Comparison of ENCODE assay signal across 10 mouse cellular contexts in genomic region chr8:91154564-91154963, GRCm38 (mm10). TPM values are rescaled to one million over a fixed set of nuclear protein-coding genes. Genes with fewer than 3 reads are reported as not detected.
DNase-seq lines count a peak whose midpoint lies in the region; ATAC-seq and TF ChIP-seq lines count a peak whose summit lies in the region.
"Had no signal": no experiment of that assay in that cellular context is flagged by ENCODE, and none has a peak within 500 bp of the region (broad histone marks: within the 10 kb centered on the region; RNA-seq: fewer than 3 reads in every experiment).

No protein-coding gene starts in this region.

- DNase-seq in right cerebral cortex, postnatal 14 days: peak; percentile 18
- no peak for DNase-seq in right cerebral cortex, postnatal 36 days (ENCODE audit: low spot score in 2 of 2)
- DNase-seq in liver, postnatal 0 days: peak; percentile 37
- peak; percentile 67 for DNase-seq in testis, postnatal 10 days (ENCODE audit: low spot score)
- no peak for DNase-seq in left cerebral cortex, adult 8-10 months (ENCODE audit: low spot score in 2 of 2)
- DNase-seq in frontal cortex, postnatal 14 days (ENCODE audit: low spot score in 2 of 2): no peak
- DNase-seq in cerebellum, adult 9-10 months: no peak
- DNase-seq: heart, postnatal 36 days had no signal

- peak; percentile 16; the same call in 1 of the 2 replicates for TF ChIP-seq CTCF in bone marrow macrophage, adult 2 months (IDR thresholded peaks at IDR 0.05; ENCODE audit: low read depth, low read length)
- peak; percentile 46 for TF ChIP-seq CTCF in liver, postnatal 0 days (IDR thresholded peaks at IDR 0.05; ENCODE audit: low read depth)

- H3K4me3 ChIP-seq in bone marrow macrophage, adult 2 months (ENCODE audit: insufficient read depth, low read length): no peak overlapping the region
- no peak overlapping the region for H3K4me3 ChIP-seq in liver, postnatal 0 days (ENCODE audit: low read depth, low read length)
- H3K4me3 ChIP-seq: lung, embryonic 15.5 days had no signal

- no peak for ATAC-seq in liver, postnatal 0 days

- H3K27me3 ChIP-seq in liver, postnatal 0 days (ENCODE audit: insufficient read depth, low read length): no peaks in the 10 kb centered on the region
- H3K27me3 ChIP-seq: lung, embryonic 15.5 days had no signal

- H3K36me3 ChIP-seq in liver, postnatal 0 days (replicated peaks; ENCODE audit: insufficient read depth, low read length): no peaks in the 10 kb centered on the region
- H3K36me3 ChIP-seq: lung, embryonic 15.5 days had no signal

- H3K4me1 ChIP-seq in bone marrow macrophage, adult 2 months (ENCODE audit: control insufficient read depth, insufficient read depth, low read length): peaks cover 9% of the 10 kb centered on the region
- no peaks in the 10 kb centered on the region for H3K4me1 ChIP-seq in liver, postnatal 0 days (ENCODE audit: insufficient read depth)
- H3K4me1 ChIP-seq: lung, embryonic 15.5 days had no signal

- no peak overlapping the region for H3K9ac ChIP-seq in liver, postnatal 0 days (replicated peaks)
- H3K9ac ChIP-seq: lung, embryonic 15.5 days had no signal

- no peak for TF ChIP-seq EP300 in liver, postnatal 0 days (IDR thresholded peaks at IDR 0.05; ENCODE audit: low read depth)

- 56% methylated on average over 6 of the region's 6 CpGs for WGBS in liver, postnatal 0 days (ENCODE audit: insufficient replicate concordance)

- TF ChIP-seq POLR2A in bone marrow macrophage, adult 2 months (IDR thresholded peaks at IDR 0.05; ENCODE audit: borderline replicate concordance, low read depth, low read length): no peak

- no peaks in the 10 kb centered on the region for H3K9me3 ChIP-seq in liver, postnatal 0 days (ENCODE audit: low read length)
- H3K9me3 ChIP-seq: lung, embryonic 15.5 days had no signal

- H3K27ac ChIP-seq in bone marrow macrophage, adult 2 months (ENCODE audit: insufficient read depth, low read depth, low read length): no peak overlapping the region
- no peak overlapping the region for H3K27ac ChIP-seq in liver, postnatal 0 days (ENCODE audit: low read depth)
- H3K27ac ChIP-seq: lung, embryonic 15.5 days had no signal

- no peak overlapping the region for H3K4me2 ChIP-seq in liver, postnatal 0 days (ENCODE audit: low read depth, low read length)
- H3K4me2 ChIP-seq: lung, embryonic 15.5 days had no signal

RNA-seq across cellular contexts. Expression of gene Aktip, which starts 45.2 kb away (rescaled TPM):
- polyA plus RNA-seq in bone marrow macrophage, adult 2 months (2012; ENCODE audit: insufficient read depth, insufficient read length, missing spikeins): 35.1 and 38.2 TPM in 2 replicates
- polyA plus RNA-seq in liver, postnatal 0 days (2015; fragmentation: Nextera tagmentation; extraction: Ambion mirVana): 7.7 and 8.1 TPM in 2 replicates
- total RNA-seq in left cerebral cortex, adult 8-10 months (2022): 100 to 1,000 TPM; 125 to 139 (median 126) TPM

Comparison
In these comparisons a context has a peak if more than half of its experiments do, and no peak if none do; other contexts are left out.
1. DNase-seq: peak in right cerebral cortex, postnatal 14 days (single experiment), liver, postnatal 0 days (single experiment) and testis, postnatal 10 days (single experiment); none in right cerebral cortex, postnatal 36 days (0 of 2), left cerebral cortex, adult 8-10 months (0 of 2), frontal cortex, postnatal 14 days (0 of 2) and cerebellum, adult 9-10 months (single experiment).